Mouse (Mus musculus) heart, adult 2 months (tissue): ENCODE data around the gene Bard1. TPM values are rescaled to one million over a fixed set of nuclear protein-coding genes. Genes with fewer than 3 reads are reported as not detected.
A peak's percentile ranks its signal among the peaks of the same experiment; 100 is the strongest.

Experiments used
- DNase-seq, 2 experiments: peaks; one replicate each; pipeline ENCODE4 v3.0.0; 2021
- H3K27ac ChIP-seq: fragments of 200-600 bp; 2 replicates; pipeline ENCODE4 v1.8.1; 2022
- H3K27me3 ChIP-seq: fragments of 200-500 bp; 2 replicates; pipeline ENCODE4 v1.6.1; 2012; ENCODE audit warnings: mild to moderate bottlenecking, low read length, inconsistent platforms, mixed read lengths; ENCODE audit not compliant: control insufficient read depth, insufficient read depth
- H3K36me3 ChIP-seq: fragments of 200-500 bp; 2 replicates; pipeline ENCODE4 v1.6.1; 2012; ENCODE audit warnings: low read length, inconsistent platforms; ENCODE audit not compliant: control insufficient read depth, insufficient read depth
- H3K4me1 ChIP-seq: fragments of 200-500 bp; 2 replicates; pipeline ENCODE4 v1.6.1; 2011; ENCODE audit warnings: low read length; ENCODE audit not compliant: control insufficient read depth, insufficient read depth
- H3K4me3 ChIP-seq: fragments of 200-600 bp; 2 replicates; pipeline ENCODE4 v1.8.1; 2022
- H3K79me2 ChIP-seq: fragments of 200-500 bp; replicated peaks from 2 replicates; pipeline ENCODE4 v1.6.1; 2012; ENCODE audit warnings: mild to moderate bottlenecking, inconsistent platforms, low read length, moderate library complexity, mixed read lengths; ENCODE audit not compliant: control insufficient read depth, insufficient read depth
- H3K9ac ChIP-seq: fragments of 200-500 bp; 2 replicates; pipeline ENCODE4 v1.6.1; 2012; ENCODE audit warnings: low read depth, mild to moderate bottlenecking, control low read depth, inconsistent platforms, low read length, mixed read lengths
- CTCF ChIP-seq: fragments of 200-600 bp; IDR thresholded peaks from 2 replicates; pipeline ENCODE4 v1.8.1; 2022; ENCODE audit warnings: antibody characterized with exemption, mild to moderate bottlenecking, moderate library complexity
- EP300 ChIP-seq: fragments of 200-500 bp; IDR thresholded peaks from 2 replicates; pipeline ENCODE4 v1.6.1; 2011; ENCODE audit warnings: low read depth, low read length, control low read depth; ENCODE audit not compliant: insufficient read depth
- POLR2A ChIP-seq: fragments of 200-500 bp; IDR thresholded peaks from 2 replicates; pipeline ENCODE4 v1.6.1; 2011; ENCODE audit warnings: mild to moderate bottlenecking, low read depth, low read length, control low read depth; ENCODE audit not compliant: insufficient read depth
- WGBS: fragments of 180-500 bp; shearing (Covaris S2); methylation state at CpG from one replicate; pipeline ENCODE4 v1.1.7; 2018; 5-methylcytosine and 5-hydroxymethylcytosine counted together
- intact Hi-C: fragments of 180-260 bp; cut with DNase I; formaldehyde crosslinking; loops from one replicate; pipeline ENCODE4 v1.15.1; 2025
- long read RNA-seq: library from polyadenylated mRNA; stranded (forward); transcript quantifications from one replicate; pipeline ENCODE4 v2.0.0, GENCODE M21; 2021
- polyA plus RNA-seq: library from polyadenylated mRNA; depleted of rRNA; stranded (reverse); fragments of >200 nt; gene quantifications from 2 replicates; pipeline ENCODE4 v1.2.3, GENCODE M21; 2012; rRNA removed
- total RNA-seq, 2 experiments: library from RNA; stranded (reverse); gene quantifications; 2 replicates each; pipeline ENCODE4 v1.2.3; 2021

Gene Bard1
- total RNA-seq (under 1 TPM; 0.60 to 0.70 TPM), polyA plus RNA-seq (0.18 and 0.44 TPM in 2 replicates)
- long read RNA-seq = 0 reads

GRCm38 (mm10) chr1:71102344-71103173 lies at the start of gene Bard1:
Bard1 (minus strand) TSS chr1:71103146.
- Histone ChIP-seq H3K4me3 (peak within 1 kb of the TSS; percentile 89), H3K4me1 (peaks cover 6% of the 10 kb centered on the region), H3K36me3 (no peaks in the 10 kb centered on the region), H3K27me3 (no peaks in the 10 kb centered on the region), H3K79me2 (no peaks in the 10 kb centered on the region), H3K9ac (peak within 1 kb of the TSS; percentile 69), H3K27ac (peak within 1 kb of the TSS; percentile 68)
- intact Hi-C loops = loop anchor here (10.0 kb wide), 1 partner anchor 452 kb away; the partner anchor contains the start of gene Atic
- peak; percentile 93 to 97 for DNase-seq
- TF ChIP-seq EP300 (no peak), POLR2A (peak; percentile 61), CTCF (no peak)
- WGBS = under 1% methylated on average over 69 of the region's 69 CpGs

- intact Hi-C loops = no loop called here
- TF ChIP-seq POLR2A = no peak
- TF ChIP-seq EP300 = no peak
- no peak overlapping the region for H3K27ac ChIP-seq
- H3K4me1 ChIP-seq = no peaks in the 10 kb centered on the region
- H3K27me3 ChIP-seq = no peaks in the 10 kb centered on the region
- no peak overlapping the region for H3K4me3 ChIP-seq
- WGBS = 83% methylated on average over 4 of the region's 4 CpGs
- no peak overlapping the region for H3K9ac ChIP-seq
- no peaks in the 10 kb centered on the region for H3K36me3 ChIP-seq
- no peaks in the 10 kb centered on the region for H3K79me2 ChIP-seq
- DNase-seq = no peak
Measured at GRCm38 (mm10) chr1:71127171-71127570, 24.2 kb upstream of the Bard1 start.

- H3K36me3 ChIP-seq = no peaks in the 10 kb centered on the region
- intact Hi-C loops = no loop called here
- H3K79me2 ChIP-seq = no peaks in the 10 kb centered on the region
- H3K4me3 ChIP-seq = no peak overlapping the region
- no peaks in the 10 kb centered on the region for H3K27me3 ChIP-seq
- WGBS = 63% methylated on average over 2 of the region's 2 CpGs
- no peak for TF ChIP-seq EP300
- no peak for TF ChIP-seq CTCF
- no peak for TF ChIP-seq POLR2A
- no peak for DNase-seq
- H3K27ac ChIP-seq = no peak overlapping the region
- H3K4me1 ChIP-seq = no peaks in the 10 kb centered on the region
- H3K9ac ChIP-seq = no peak overlapping the region
Measured at GRCm38 (mm10) chr1:71118511-71118910, 15.6 kb upstream of the Bard1 start.

GRCm38 (mm10) chr1:71117253-71117652 lies 14.3 kb upstream of the Bard1 start:
- no peak overlapping the region for H3K4me3 ChIP-seq
- H3K4me1 ChIP-seq = no peaks in the 10 kb centered on the region
- 85% methylated on average over 4 of the region's 4 CpGs for WGBS
- H3K27me3 ChIP-seq = no peaks in the 10 kb centered on the region
- no peak overlapping the region for H3K9ac ChIP-seq
- H3K36me3 ChIP-seq = no peaks in the 10 kb centered on the region
- TF ChIP-seq CTCF (no peak), EP300 (no peak), POLR2A (no peak)
- no peak for DNase-seq
- intact Hi-C loops = no loop called here
- no peaks in the 10 kb centered on the region for H3K79me2 ChIP-seq
- H3K27ac ChIP-seq = no peak overlapping the region

- intact Hi-C loops = no loop called here
- Histone ChIP-seq H3K79me2 (no peaks in the 10 kb centered on the region), H3K27me3 (no peaks in the 10 kb centered on the region), H3K4me1 (no peaks in the 10 kb centered on the region), H3K9ac (no peak overlapping the region), H3K4me3 (no peak overlapping the region), H3K36me3 (no peaks in the 10 kb centered on the region), H3K27ac (no peak overlapping the region)
- TF ChIP-seq POLR2A (no peak), CTCF (no peak), EP300 (no peak)
- no peak for DNase-seq
- WGBS = 71% methylated on average over 2 of the region's 2 CpGs
Measured at GRCm38 (mm10) chr1:71115781-71116180, 12.8 kb upstream of the Bard1 start.

GRCm38 (mm10) chr1:71109858-71110257 lies 6.9 kb upstream of the Bard1 start:
- WGBS = 85% methylated on average over 10 of the region's 10 CpGs
- Histone ChIP-seq H3K27me3 (no peaks in the 10 kb centered on the region), H3K4me1 (no peaks in the 10 kb centered on the region), H3K36me3 (no peaks in the 10 kb centered on the region), H3K4me3 (no peak overlapping the region), H3K79me2 (no peaks in the 10 kb centered on the region), H3K27ac (no peak overlapping the region), H3K9ac (no peak overlapping the region)
- intact Hi-C loops = loop anchor here (10.0 kb wide), 1 partner anchor 445 kb away; the partner anchor contains the start of gene Atic
- TF ChIP-seq EP300 (no peak), CTCF (no peak), POLR2A (no peak)
- no peak for DNase-seq
